Mouse (Mus musculus): ENCODE measurements around the gene Endod1.

Endod1 gene

DNA sequence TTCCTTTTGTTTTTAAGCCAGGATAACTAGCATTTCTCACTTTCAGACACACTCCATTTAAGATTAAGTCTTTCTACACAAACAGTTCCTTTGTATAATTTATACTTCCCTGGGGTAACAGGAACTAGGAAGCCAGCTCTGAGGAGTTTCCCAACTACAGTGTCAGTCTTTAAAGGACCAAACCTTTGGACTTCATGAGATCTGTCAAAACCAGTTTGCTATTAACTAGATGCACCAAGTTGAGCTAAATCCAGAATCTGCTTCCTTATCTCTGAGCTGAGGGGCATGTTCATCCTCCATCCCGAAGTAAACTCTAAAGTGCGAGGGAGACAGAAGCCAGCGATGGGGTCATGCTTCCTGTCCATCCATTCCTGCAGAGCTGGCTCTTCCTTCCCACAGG, 74.0 kb downstream of the Endod1 start:
- no peak for DNase-seq

DNA sequence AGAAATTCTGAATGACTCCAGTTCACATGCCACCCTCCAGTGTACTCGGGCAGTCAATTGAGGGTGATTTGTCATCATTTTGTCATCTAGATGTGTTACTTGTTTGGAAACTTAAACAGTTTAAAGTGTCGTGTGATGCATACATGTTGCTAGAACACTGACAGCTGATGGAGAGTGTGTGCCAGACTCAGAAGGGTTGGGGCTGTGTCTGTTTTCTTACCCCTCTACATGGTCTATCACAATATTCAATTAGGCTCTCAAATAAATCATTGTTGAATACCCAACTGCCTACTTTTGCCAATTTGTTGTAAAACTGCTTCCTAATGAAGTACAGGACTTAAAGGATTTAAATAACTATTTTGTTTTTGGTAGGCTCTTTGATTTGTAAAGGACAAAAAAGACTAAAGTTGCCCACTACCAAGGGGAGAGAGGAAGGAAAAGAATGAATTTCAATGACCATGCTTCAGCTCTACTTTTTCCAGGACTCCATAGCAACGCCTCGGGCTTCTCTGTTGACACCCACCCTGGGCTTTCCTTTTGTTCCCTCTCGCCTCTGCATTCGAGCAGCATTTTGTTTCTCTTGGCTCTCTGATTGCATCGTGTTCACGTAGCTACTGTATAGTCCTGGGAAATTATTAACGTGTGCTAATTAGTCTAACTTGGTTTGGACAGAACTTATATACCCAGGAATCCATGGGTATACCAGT, 76.9 kb downstream of the Endod1 start:
- no peak for DNase-seq
